Comparison of ENCODE assay signal across 11 mouse cellular contexts in the genomic region with DNA sequence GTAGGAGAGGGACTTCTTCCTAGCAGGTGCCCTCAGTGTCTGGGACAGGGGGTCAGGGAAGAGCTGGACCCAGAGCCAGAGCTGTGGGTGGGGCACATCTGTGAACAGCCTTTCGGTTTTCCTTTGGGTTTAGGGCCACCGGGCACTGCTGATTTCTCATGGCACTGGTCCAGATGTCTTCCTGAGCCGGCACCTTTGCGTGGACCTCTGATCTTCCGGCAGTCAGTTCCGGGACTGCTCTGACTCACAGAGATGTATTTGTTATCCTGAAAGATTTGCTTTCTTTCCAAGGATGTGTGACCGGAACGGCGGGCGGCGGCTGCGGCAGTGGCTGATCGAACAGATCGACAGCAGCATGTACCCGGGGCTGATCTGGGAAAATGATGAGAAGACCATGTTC. TPM values are rescaled to one million over a fixed set of nuclear protein-coding genes. Genes with fewer than 3 reads are reported as not detected.
DNase-seq lines count a peak whose midpoint lies in the region; TF ChIP-seq lines count a peak whose summit lies in the region.
"Had no signal": no experiment of that assay in that cellular context is flagged by ENCODE, and none has a peak within 500 bp of the region (broad histone marks: within the 10 kb centered on the region; RNA-seq: fewer than 3 reads in every experiment).

No protein-coding gene starts in this region.

- H3K27ac ChIP-seq in small intestine, adult 2 months (ENCODE audit: insufficient read depth, low read depth, low read length), result peak overlapping the region; percentile 97
- H3K27ac ChIP-seq: limb, embryonic 10.5 days; midbrain, embryonic 13.5 days had no signal

- H3K27me3 ChIP-seq in small intestine, adult 2 months (ENCODE audit: control insufficient read depth, insufficient read depth, low read length), result no peaks in the 10 kb centered on the region

- H3K4me3 ChIP-seq in small intestine, adult 2 months (ENCODE audit: low read depth, low read length), result peak overlapping the region; percentile 85
- H3K4me3 ChIP-seq: limb, embryonic 10.5 days; midbrain, embryonic 13.5 days had no signal

- WGBS in small intestine, adult 2 months, result 11% methylated on average over 15 of the region's 15 CpGs

- TF ChIP-seq CTCF in small intestine, adult 2 months (IDR thresholded peaks at IDR 0.05; ENCODE audit: extremely low read depth, insufficient read length, insufficient replicate concordance, low read depth, low read length), result no peak

- H3K36me3 ChIP-seq in small intestine, adult 2 months (ENCODE audit: control insufficient read depth, insufficient read depth, low read length), result peaks cover 47% of the 10 kb centered on the region
- H3K36me3 ChIP-seq: limb, embryonic 10.5 days; midbrain, embryonic 13.5 days had no signal

- peak; percentile 46; the same call in 1 of the 2 replicates for TF ChIP-seq POLR2A in small intestine, adult 2 months (IDR thresholded peaks at IDR 0.05; ENCODE audit: low read depth, low read length)

- peaks cover 38% of the 10 kb centered on the region for H3K4me1 ChIP-seq in small intestine, adult 2 months (ENCODE audit: control insufficient read depth, insufficient read depth, insufficient read length, low read length)

- DNase-seq in adrenal gland, adult (ENCODE audit: inconsistent age in 2 of 2, low spot score in 1 of 2), result peak; percentile 62 to 83
- DNase-seq in adrenal gland, postnatal 4 days (ENCODE audit: low spot score in 2 of 2), result no peak
- DNase-seq in kidney, adult 18-20 months, result peak; percentile 33
- DNase-seq in kidney, postnatal 4 days, result no peak
- peak; percentile 1 for DNase-seq in right cerebral cortex, postnatal 14 days
- no peak for DNase-seq in right cerebral cortex, postnatal 10 days (ENCODE audit: low spot score in 2 of 2)
- no peak for DNase-seq in layer of hippocampus, postnatal 14 days (ENCODE audit: low spot score in 2 of 2)
- DNase-seq: lung, adult 18-20 months had no signal

RNA-seq across cellular contexts. Expression of a gene that starts 3.4 kb away (rescaled TPM):
- total RNA-seq in adrenal gland, postnatal 4 days (2021), result 10 to 100 TPM; 29.8 to 40.5 TPM
- polyA plus RNA-seq in small intestine, adult 2 months (2012; rRNA removed), result 48.7 and 124 TPM in 2 replicates
- total RNA-seq in layer of hippocampus, postnatal 14 days (2021), result 1 to 10 TPM; 3.3 to 5.1 TPM

Comparison
In these comparisons a context has a peak if more than half of its experiments do, and no peak if none do; other contexts are left out.
1. DNase-seq: peak in adrenal gland, adult (2 of 2), kidney, adult 18-20 months (single experiment) and right cerebral cortex, postnatal 14 days (single experiment); none in adrenal gland, postnatal 4 days (0 of 2), kidney, postnatal 4 days (0 of 2), right cerebral cortex, postnatal 10 days (0 of 2) and layer of hippocampus, postnatal 14 days (0 of 2).
2. RNA of a gene that starts 3.4 kb away (total RNA-seq): 29.8 to 40.5 TPM in adrenal gland, postnatal 4 days; 3.3 to 5.1 TPM in layer of hippocampus, postnatal 14 days; every median in the first group is over 4 times any median in the second.